7 mouse cellular contexts compared by ENCODE assay signal in genomic region chr11:102216886-102217240, GRCm38 (mm10). TPM values are rescaled to one million over a fixed set of nuclear protein-coding genes. Genes with fewer than 3 reads are reported as not detected.
DNase-seq lines count a peak whose midpoint lies in the region; ATAC-seq and TF ChIP-seq lines count a peak whose summit lies in the region.

No protein-coding gene starts in this region.

- H3K4me1 ChIP-seq in cortical plate, adult 2 months (ENCODE audit: control insufficient read depth, insufficient read depth, low read length) = peaks cover 41% of the 10 kb centered on the region
- H3K4me1 ChIP-seq in embryonic fibroblast, embryonic 13.5 days (ENCODE audit: control insufficient read depth, insufficient read depth, low read length) = peaks cover 26% of the 10 kb centered on the region
- peaks cover 13 to 34% of the 10 kb centered on the region in 2 experiments for H3K4me1 ChIP-seq in liver, embryonic 14.5 days (replicated peaks; ENCODE audit: control insufficient read depth in 2 of 2, insufficient read depth in 2 of 2, low read length in 1 of 2)

- no peaks in the 10 kb centered on the region for H3K27me3 ChIP-seq in liver, embryonic 14.5 days (ENCODE audit: control insufficient read depth, insufficient read depth, low read length)

- no peak for ATAC-seq in liver, embryonic 14.5 days (ENCODE audit: insufficient read depth)

- peak; percentile 20 for DNase-seq in kidney, postnatal 10 days
- no peak for DNase-seq in kidney, postnatal 4 days
- no peak for DNase-seq in liver, embryonic 14.5 days (ENCODE audit: low read depth in 3 of 3, low spot score in 3 of 3)
- DNase-seq in ovary, adult 18-20 months (ENCODE audit: low spot score) = no peak
- DNase-seq in c-Kit-positive CD71-positive TER-119-positive erythroid progenitor cells, embryonic 14.5 days (ENCODE audit: low spot score) = no peak

- no peaks in the 10 kb centered on the region for H3K36me3 ChIP-seq in liver, embryonic 14.5 days (replicated peaks; ENCODE audit: control insufficient read depth, insufficient read depth, low read depth)

- peak overlapping the region; percentile 61 for H3K4me2 ChIP-seq in liver, embryonic 14.5 days (ENCODE audit: low read depth)

- 47% methylated on average over 5 of the region's 5 CpGs for WGBS in liver, embryonic 14.5 days (ENCODE audit: insufficient replicate concordance)

- H3K9ac ChIP-seq in liver, embryonic 14.5 days (replicated peaks) = no peak overlapping the region

- no peak for TF ChIP-seq POLR2A in cortical plate, adult 2 months (IDR thresholded peaks at IDR 0.05; ENCODE audit: extremely low read depth, insufficient read depth, low read length)
- no peak for TF ChIP-seq POLR2A in embryonic fibroblast, embryonic 13.5 days (IDR thresholded peaks at IDR 0.05; ENCODE audit: low read depth, low read length)

- peak overlapping the region; percentile 51; the same call in 1 of the 2 replicates for H3K27ac ChIP-seq in cortical plate, adult 2 months (ENCODE audit: insufficient read depth, low read length)
- peak overlapping the region; percentile 70 for H3K27ac ChIP-seq in embryonic fibroblast, embryonic 13.5 days (ENCODE audit: insufficient read depth, low read length)
- H3K27ac ChIP-seq in liver, embryonic 14.5 days = no peak overlapping the region

- TF ChIP-seq EP300 in liver, embryonic 14.5 days (IDR thresholded peaks at IDR 0.05; ENCODE audit: low read depth) = no peak

- no peaks in the 10 kb centered on the region for H3K9me3 ChIP-seq in liver, embryonic 14.5 days (ENCODE audit: control insufficient read depth, low read length)

- TF ChIP-seq CTCF in cortical plate, adult 2 months (IDR thresholded peaks at IDR 0.05; ENCODE audit: extremely low read depth, insufficient read depth, low read length) = no peak
- no peak for TF ChIP-seq CTCF in embryonic fibroblast, embryonic 13.5 days (IDR thresholded peaks at IDR 0.05; ENCODE audit: borderline replicate concordance, insufficient read depth, low read length)
- TF ChIP-seq CTCF in liver, embryonic 14.5 days (IDR thresholded peaks at IDR 0.05; ENCODE audit: low read depth) = no peak

- H3K4me3 ChIP-seq in cortical plate, adult 2 months (ENCODE audit: insufficient read depth, low read length) = peak overlapping the region; percentile 36
- peak overlapping the region; percentile 48; the same call in 1 of the 2 replicates for H3K4me3 ChIP-seq in embryonic fibroblast, embryonic 13.5 days (ENCODE audit: insufficient read depth, low read length)
- peak overlapping the region; percentile 2 to 10; a peak in 1 of 4 replicates for H3K4me3 ChIP-seq in liver, embryonic 14.5 days (ENCODE audit: insufficient read depth in 1 of 2, low read depth in 2 of 2, low read length in 2 of 2)

RNA-seq across cellular contexts. Expression of gene Hdac5, which starts 13.1 kb away (rescaled TPM):
- polyA plus RNA-seq in cortical plate, adult 2 months (2012; rRNA removed) = 191 and 237 TPM in 2 replicates
- polyA plus RNA-seq in embryonic fibroblast, embryonic 13.5 days (2011; ENCODE audit: insufficient read length, low read depth, missing spikeins) = 47.8 and 54.9 TPM in 2 replicates
- 8.8 and 10.0 TPM in 2 replicates for polyA plus RNA-seq in liver, embryonic 14.5 days (2012; rRNA removed)
- polyA plus RNA-seq in liver, embryonic 14.5 days (2014; fragmentation: Nextera tagmentation; extraction: Ambion mirVana) = 6.4 and 7.3 TPM in 2 replicates

RNA-seq across cellular contexts. Expression of gene G6pc3, which starts 27.4 kb away (rescaled TPM):
- polyA plus RNA-seq in cortical plate, adult 2 months (2012; rRNA removed) = 97.1 TPM in 2 replicates
- 37.9 and 40.0 TPM in 2 replicates for polyA plus RNA-seq in embryonic fibroblast, embryonic 13.5 days (2011; ENCODE audit: insufficient read length, low read depth, missing spikeins)
- polyA plus RNA-seq in liver, embryonic 14.5 days (2012; rRNA removed) = 12.6 and 14.8 TPM in 2 replicates
- 7.3 and 10.1 TPM in 2 replicates for polyA plus RNA-seq in liver, embryonic 14.5 days (2014; fragmentation: Nextera tagmentation; extraction: Ambion mirVana)

RNA-seq across cellular contexts. Expression of gene Lsm12, which starts 31.8 kb away (rescaled TPM):
- polyA plus RNA-seq in cortical plate, adult 2 months (2012; rRNA removed) = 33.2 and 34.4 TPM in 2 replicates
- 113 and 124 TPM in 2 replicates for polyA plus RNA-seq in embryonic fibroblast, embryonic 13.5 days (2011; ENCODE audit: insufficient read length, low read depth, missing spikeins)
- polyA plus RNA-seq in liver, embryonic 14.5 days (2012; rRNA removed) = 10.4 and 15.4 TPM in 2 replicates
- polyA plus RNA-seq in liver, embryonic 14.5 days (2014; fragmentation: Nextera tagmentation; extraction: Ambion mirVana) = 51.4 and 56.2 TPM in 2 replicates

RNA-seq across cellular contexts. Expression of gene BC030867, which starts 31.8 kb away (rescaled TPM):
- polyA plus RNA-seq in cortical plate, adult 2 months (2012; rRNA removed) = 1.3 and 1.4 TPM in 2 replicates
- polyA plus RNA-seq in embryonic fibroblast, embryonic 13.5 days (2011; ENCODE audit: insufficient read length, low read depth, missing spikeins) = 6.5 and 10.2 TPM in 2 replicates
- 10.9 and 11.3 TPM in 2 replicates for polyA plus RNA-seq in liver, embryonic 14.5 days (2012; rRNA removed)
- 10.8 and 13.2 TPM in 2 replicates for polyA plus RNA-seq in liver, embryonic 14.5 days (2014; fragmentation: Nextera tagmentation; extraction: Ambion mirVana)

RNA-seq across cellular contexts. Expression of gene Asb16, which starts 51.7 kb away (rescaled TPM):
- polyA plus RNA-seq in cortical plate, adult 2 months (2012; rRNA removed) = 1.9 and 2.2 TPM in 2 replicates
- polyA plus RNA-seq in embryonic fibroblast, embryonic 13.5 days (2011; ENCODE audit: insufficient read length, low read depth, missing spikeins) = 0.37 and 0.45 TPM in 2 replicates
- 0.39 and 0.44 TPM in 2 replicates for polyA plus RNA-seq in liver, embryonic 14.5 days (2012; rRNA removed)
- polyA plus RNA-seq in liver, embryonic 14.5 days (2014; fragmentation: Nextera tagmentation; extraction: Ambion mirVana) = 0.05 and 0.08 TPM in 2 replicates
